Mouse (Mus musculus) heart, adult 2 months (tissue): ENCODE results near the gene Nfia.

Source experiments
- CTCF ChIP-seq: fragments of 200-600 bp; IDR thresholded peaks from 2 replicates; pipeline ENCODE4 v1.8.1; 2022; ENCODE audit warnings: antibody characterized with exemption, mild to moderate bottlenecking, moderate library complexity
- POLR2A ChIP-seq: fragments of 200-500 bp; IDR thresholded peaks from 2 replicates; pipeline ENCODE4 v1.6.1; 2011; ENCODE audit warnings: mild to moderate bottlenecking, low read depth, low read length, control low read depth; ENCODE audit not compliant: insufficient read depth

DNA sequence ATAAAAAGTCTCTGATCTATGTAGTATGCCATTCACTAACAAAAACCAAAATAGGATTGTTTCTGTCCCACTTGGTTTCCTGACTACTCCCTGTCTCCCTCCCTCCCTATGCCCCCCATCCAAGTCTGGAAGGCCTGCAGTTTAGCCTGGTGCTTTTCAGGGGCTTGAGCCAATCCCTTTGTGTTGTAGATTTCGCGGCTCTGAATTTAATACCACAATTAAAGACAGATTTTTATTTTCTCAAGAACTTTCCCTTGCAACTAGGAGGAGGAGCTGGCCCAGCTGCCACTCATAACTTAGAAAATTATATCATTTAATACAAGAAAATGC, 330.8 kb downstream of the Nfia start:
- TF ChIP-seq CTCF: no peak
- no peak for TF ChIP-seq POLR2A
